Mouse (Mus musculus): Measurements from ENCODE around the gene Smu1. TPM values are rescaled to one million over a fixed set of nuclear protein-coding genes. Genes with fewer than 3 reads are reported as not detected.

Smu1 gene
- polyA plus RNA-seq, 1 experiment from 2014 or later, result 56.8 TPM

- TF ChIP-seq EP300 (IDR thresholded peaks at IDR 0.05; ENCODE audit: low read depth) (peak; percentile 30; the same call in 1 of the 2 replicates), CTCF (IDR thresholded peaks at IDR 0.05; ENCODE audit: low read depth) (0 out of 2 replicates have a peak, but pooled peaks have one; percentile 14)
- Histone ChIP-seq H3K4me1 (ENCODE audit: insufficient read depth) (peaks cover 43% of the 10 kb centered on the region), H3K27me3 (ENCODE audit: insufficient read depth, low read length) (no peaks in the 10 kb centered on the region), H3K9me3 (ENCODE audit: low read length) (no peaks in the 10 kb centered on the region), H3K4me3 (ENCODE audit: low read depth, low read length) (peak within 1 kb of the TSS; percentile 71), H3K9ac (replicated peaks) (peak within 1 kb of the TSS; percentile 73), H3K4me2 (ENCODE audit: low read depth, low read length) (peak within 1 kb of the TSS; percentile 89), H3K27ac (ENCODE audit: low read depth) (peak within 1 kb of the TSS; percentile 98), H3K36me3 (replicated peaks; ENCODE audit: insufficient read depth, low read length) (no peaks in the 10 kb centered on the region)
- ATAC-seq (peak; percentile 89), DNase-seq (peak; percentile 95)
- WGBS (ENCODE audit: insufficient replicate concordance), result under 1% methylated on average over 42 of the region's 42 CpGs
Observed at GRCm38 (mm10) chr4:40702797-40703709, 54.7 kb downstream of the Smu1 start, which contains the start of gene Aptx. TSS of gene Aptx (minus strand) at chr4:40703194.

GRCm38 (mm10) chr4:40701796-40702195 lies 55.9 kb downstream of the Smu1 start:
- Histone ChIP-seq H3K27ac (ENCODE audit: low read depth) (peak overlapping the region; percentile 98), H3K36me3 (replicated peaks; ENCODE audit: insufficient read depth, low read length) (no peaks in the 10 kb centered on the region), H3K27me3 (ENCODE audit: insufficient read depth, low read length) (no peaks in the 10 kb centered on the region), H3K9me3 (ENCODE audit: low read length) (no peaks in the 10 kb centered on the region), H3K4me2 (ENCODE audit: low read depth, low read length) (peak overlapping the region; percentile 89), H3K9ac (replicated peaks) (peak overlapping the region; percentile 73; the same call in 1 of the 2 replicates), H3K4me3 (ENCODE audit: low read depth, low read length) (peak overlapping the region; percentile 71), H3K4me1 (ENCODE audit: insufficient read depth) (peaks cover 43% of the 10 kb centered on the region)
- no peak for ATAC-seq
- no peak for DNase-seq
- TF ChIP-seq EP300 (IDR thresholded peaks at IDR 0.05; ENCODE audit: low read depth), result no peak
- TF ChIP-seq CTCF (IDR thresholded peaks at IDR 0.05; ENCODE audit: low read depth), result no peak
- WGBS (ENCODE audit: insufficient replicate concordance), result 62% methylated on average over 3 of the region's 3 CpGs

- DNase-seq, result peak; percentile 51
- Histone ChIP-seq H3K27me3 (ENCODE audit: insufficient read depth, low read length) (no peaks in the 10 kb centered on the region), H3K4me3 (ENCODE audit: low read depth, low read length) (no peak overlapping the region), H3K9ac (replicated peaks) (no peak overlapping the region), H3K4me1 (ENCODE audit: insufficient read depth) (peaks cover 43% of the 10 kb centered on the region), H3K27ac (ENCODE audit: low read depth) (peak overlapping the region; percentile 79), H3K36me3 (replicated peaks; ENCODE audit: insufficient read depth, low read length) (0 out of 2 replicates have a peak, but pooled peaks cover 9% of the 10 kb centered on the region), H3K9me3 (ENCODE audit: low read length) (no peaks in the 10 kb centered on the region), H3K4me2 (ENCODE audit: low read depth, low read length) (peak overlapping the region; percentile 54)
- peak; percentile 30 for ATAC-seq
- WGBS (ENCODE audit: insufficient replicate concordance), result 53% methylated on average over 8 of the region's 8 CpGs
- TF ChIP-seq EP300 (IDR thresholded peaks at IDR 0.05; ENCODE audit: low read depth) (no peak), CTCF (IDR thresholded peaks at IDR 0.05; ENCODE audit: low read depth) (no peak)
Observed at GRCm38 (mm10) chr4:40700216-40700615, 57.5 kb downstream of the Smu1 start.

DNA sequence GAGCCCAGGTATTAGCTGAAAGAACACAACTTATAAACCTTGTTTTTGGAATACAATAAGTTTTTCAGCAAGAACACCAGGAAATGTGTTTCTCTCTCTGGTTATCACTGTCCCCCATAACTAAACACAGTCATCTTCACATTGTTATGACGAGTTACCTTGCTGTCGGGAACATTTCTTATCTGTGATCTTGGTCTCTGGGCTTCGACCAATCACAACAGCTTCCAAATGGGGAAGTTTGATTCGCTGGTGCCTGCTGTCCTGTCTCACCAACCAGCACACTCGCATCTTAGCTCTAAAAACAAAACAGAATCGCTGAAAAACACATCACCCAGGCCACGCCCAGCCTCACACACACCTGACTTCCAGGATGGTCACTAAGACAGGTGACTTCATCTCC lies 60.7 kb downstream of the Smu1 start:
- Histone ChIP-seq H3K4me1 (ENCODE audit: insufficient read depth) (peaks cover 27% of the 10 kb centered on the region), H3K27ac (ENCODE audit: low read depth) (no peak overlapping the region), H3K4me3 (ENCODE audit: low read depth, low read length) (no peak overlapping the region), H3K9me3 (ENCODE audit: low read length) (no peaks in the 10 kb centered on the region), H3K36me3 (replicated peaks; ENCODE audit: insufficient read depth, low read length) (peaks cover 28% of the 10 kb centered on the region), H3K9ac (replicated peaks) (no peak overlapping the region), H3K4me2 (ENCODE audit: low read depth, low read length) (no peak overlapping the region), H3K27me3 (ENCODE audit: insufficient read depth, low read length) (no peaks in the 10 kb centered on the region)
- DNase-seq, result no peak
- TF ChIP-seq EP300 (IDR thresholded peaks at IDR 0.05; ENCODE audit: low read depth), result no peak
- no peak for TF ChIP-seq CTCF (IDR thresholded peaks at IDR 0.05; ENCODE audit: low read depth)
- 58% methylated on average over 7 of the region's 7 CpGs for WGBS (ENCODE audit: insufficient replicate concordance)
- no peak for ATAC-seq

GRCm38 (mm10) chr4:40691100-40691499 lies 66.6 kb downstream of the Smu1 start:
- Histone ChIP-seq H3K27me3 (ENCODE audit: insufficient read depth, low read length) (no peaks in the 10 kb centered on the region), H3K4me1 (ENCODE audit: insufficient read depth) (no peaks in the 10 kb centered on the region), H3K4me2 (ENCODE audit: low read depth, low read length) (no peak overlapping the region), H3K9me3 (ENCODE audit: low read length) (no peaks in the 10 kb centered on the region), H3K27ac (ENCODE audit: low read depth) (no peak overlapping the region), H3K36me3 (replicated peaks; ENCODE audit: insufficient read depth, low read length) (peaks cover 32% of the 10 kb centered on the region), H3K4me3 (ENCODE audit: low read depth, low read length) (no peak overlapping the region), H3K9ac (replicated peaks) (no peak overlapping the region)
- no peak for TF ChIP-seq CTCF (IDR thresholded peaks at IDR 0.05; ENCODE audit: low read depth)
- TF ChIP-seq EP300 (IDR thresholded peaks at IDR 0.05; ENCODE audit: low read depth), result no peak
- ATAC-seq, result no peak
- 92% methylated on average over 11 of the region's 11 CpGs for WGBS (ENCODE audit: insufficient replicate concordance)
- no peak for DNase-seq

MicroRNAs within 50 kb of the gene (microRNA counts, 519-probe panel; counts per million panel counts)
- not detected for microRNA mmu-miR-207

Small RNA genes within 50 kb of the gene (microRNA-seq; reads per million reads assigned to microRNA genes)
- not detected for gene Mir207

Other genes with a start within 250 kb of the Smu1 start
- gene Aptx, start 54.7 kb downstream of the Smu1 start, polyA plus RNA-seq (2015; fragmentation: Nextera tagmentation; extraction: Ambion mirVana), result 11.6 and 12.0 TPM in 2 replicates
- gene Dnaja1, start 35.8 kb downstream of the Smu1 start, polyA plus RNA-seq (2015; fragmentation: Nextera tagmentation; extraction: Ambion mirVana), result 180 and 183 TPM in 2 replicates
- gene B4galt1, start 96.1 kb upstream of the Smu1 start, polyA plus RNA-seq (2015; fragmentation: Nextera tagmentation; extraction: Ambion mirVana), result 26.4 and 30.2 TPM in 2 replicates
- gene Spink4, start 162.1 kb upstream of the Smu1 start, polyA plus RNA-seq (2015; fragmentation: Nextera tagmentation; extraction: Ambion mirVana), result 0.65 and 1.2 TPM in 2 replicates
- 128 and 136 TPM in 2 replicates for gene Bag1, start 190.4 kb upstream of the Smu1 start, polyA plus RNA-seq (2015; fragmentation: Nextera tagmentation; extraction: Ambion mirVana)
- gene Chmp5, start 190.5 kb upstream of the Smu1 start, polyA plus RNA-seq (2015; fragmentation: Nextera tagmentation; extraction: Ambion mirVana), result 46.6 and 49.3 TPM in 2 replicates
- gene Nfx1, start 213.0 kb upstream of the Smu1 start, polyA plus RNA-seq (2015; fragmentation: Nextera tagmentation; extraction: Ambion mirVana), result 18.2 and 19.4 TPM in 2 replicates